Mouse (Mus musculus): ENCODE results near the gene Dnajb13. TPM values are rescaled to one million over a fixed set of nuclear protein-coding genes. Genes with fewer than 3 reads are reported as not detected.

The Dnajb13 gene
- total and polyA plus RNA-seq, 3 experiments: 2.0 to 3.6 TPM; not detected in 1

DNA sequence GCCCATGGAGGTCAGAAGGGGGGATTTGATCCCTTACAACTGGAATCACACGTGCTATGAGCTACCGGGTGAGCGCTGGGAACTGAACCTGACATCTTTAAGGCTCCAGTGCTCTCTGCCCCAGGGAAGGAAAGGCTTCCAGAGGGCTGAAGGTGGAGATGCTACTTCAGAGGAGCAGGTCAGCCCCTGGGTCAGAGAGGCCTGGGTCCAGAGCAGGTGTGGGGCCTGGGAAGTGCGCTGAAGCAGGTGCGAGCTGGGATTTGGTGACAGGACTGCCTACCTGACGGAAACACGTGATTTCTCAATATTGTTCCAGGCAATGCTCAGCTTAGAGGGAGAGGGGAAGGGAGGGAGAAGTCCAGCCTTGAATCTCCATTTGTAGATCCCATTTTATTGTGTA lies 50.5 kb downstream of the Dnajb13 start:
- no peak overlapping the region for H3K27ac ChIP-seq (ENCODE audit: control insufficient read depth, low read depth, low read length)

GRCm38 (mm10) chr7:100463757-100464156 lies 51.0 kb downstream of the Dnajb13 start:
- peaks cover 33 to 49% of the 10 kb centered on the region in 2 experiments for H3K4me1 ChIP-seq (ENCODE audit: control insufficient read depth in 1 of 2, insufficient read depth in 2 of 2, low read length in 2 of 2)
- no peak overlapping the region for H3K27ac ChIP-seq (ENCODE audit: control insufficient read depth, low read depth, low read length)
- H3K27me3 ChIP-seq (ENCODE audit: control insufficient read depth in 1 of 2, insufficient read depth in 2 of 2, low read length in 2 of 2): no peaks in the 10 kb centered on the region
- H3K9me3 ChIP-seq (replicated peaks; ENCODE audit: insufficient read depth, low read length): no peaks in the 10 kb centered on the region
- H3K79me2 ChIP-seq (ENCODE audit: control insufficient read depth, insufficient read depth, low read length, poor library complexity): no peaks in the 10 kb centered on the region
- DNase-seq (ENCODE audit: low read depth, low spot score): no peak
- H3K36me3 ChIP-seq (ENCODE audit: control insufficient read depth in 1 of 2, insufficient read depth in 2 of 2, low read length in 2 of 2): peaks cover 0 to 49% of the 10 kb centered on the region in 2 experiments; a peak in 3 of 4 replicates
- TF ChIP-seq GABPA (IDR thresholded peaks at IDR 0.05; ENCODE audit: low read depth, low read length): no peak
- no peak for TF ChIP-seq SMC3 (IDR thresholded peaks at IDR 0.05; ENCODE audit: low read depth, low read length)
- TF ChIP-seq ZNF384 (IDR thresholded peaks at IDR 0.05; ENCODE audit: low read depth, low read length): no peak
- no peak for TF ChIP-seq ZKSCAN1 (IDR thresholded peaks at IDR 0.05; ENCODE audit: low read depth, low read length)
- TF ChIP-seq MAZ (IDR thresholded peaks at IDR 0.05; ENCODE audit: low read depth, low read length): no peak
- no peak for TF ChIP-seq GATA1 (IDR thresholded peaks at IDR 0.05; ENCODE audit: low read depth, low read length)
- TF ChIP-seq ELF1 (IDR thresholded peaks at IDR 0.05; ENCODE audit: low read depth, low read length): no peak
- no peak for TF ChIP-seq MAFK (IDR thresholded peaks at IDR 0.05; ENCODE audit: borderline replicate concordance, low read depth, low read length)
- no peak for TF ChIP-seq E2F4 (IDR thresholded peaks at IDR 0.05; ENCODE audit: borderline replicate concordance, low read depth, low read length)
- no peak for TF ChIP-seq TCF12 (IDR thresholded peaks at IDR 0.05; ENCODE audit: low read depth, low read length)
- TF ChIP-seq KAT2A (conservative IDR thresholded peaks at IDR 0.05; ENCODE audit: low read depth, low read length): no peak
- TF ChIP-seq MYC (IDR thresholded peaks at IDR 0.05; ENCODE audit: low read depth, low read length): no peak
- no peak for TF ChIP-seq ETS1 (IDR thresholded peaks at IDR 0.05; ENCODE audit: low read depth, low read length)
- H3K9ac ChIP-seq (ENCODE audit: control insufficient read depth, low read depth, low read length, poor library complexity, severe bottlenecking): no peak overlapping the region
- H3K4me3 ChIP-seq (ENCODE audit: control insufficient read depth in 1 of 2, insufficient read depth in 1 of 2, low read depth in 2 of 2, low read length in 2 of 2): no peak overlapping the region

More for the DNA sequence above, 50.5 kb downstream of the Dnajb13 start:
- no peak for DNase-seq (ENCODE audit: low read depth, low spot score)
- H3K27me3 ChIP-seq (ENCODE audit: control insufficient read depth in 1 of 2, insufficient read depth in 2 of 2, low read length in 2 of 2): no peaks in the 10 kb centered on the region
- peaks cover 0 to 49% of the 10 kb centered on the region in 2 experiments; a peak in 3 of 4 replicates for H3K36me3 ChIP-seq (ENCODE audit: control insufficient read depth in 1 of 2, insufficient read depth in 2 of 2, low read length in 2 of 2)
- H3K9ac ChIP-seq (ENCODE audit: control insufficient read depth, low read depth, low read length, poor library complexity, severe bottlenecking): no peak overlapping the region
- no peaks in the 10 kb centered on the region for H3K9me3 ChIP-seq (replicated peaks; ENCODE audit: insufficient read depth, low read length)
- no peak overlapping the region for H3K4me3 ChIP-seq (ENCODE audit: control insufficient read depth in 1 of 2, insufficient read depth in 1 of 2, low read depth in 2 of 2, low read length in 2 of 2)
- H3K79me2 ChIP-seq (ENCODE audit: control insufficient read depth, insufficient read depth, low read length, poor library complexity): no peaks in the 10 kb centered on the region
- TF ChIP-seq BHLHE40 (IDR thresholded peaks at IDR 0.05; ENCODE audit: borderline replicate concordance, low read depth, low read length) (no peak), SMC3 (IDR thresholded peaks at IDR 0.05; ENCODE audit: low read depth, low read length) (no peak), NELFE (IDR thresholded peaks at IDR 0.05; ENCODE audit: low read depth, low read length) (no peak), CTCF (IDR thresholded peaks at IDR 0.05 in 2 of 3, conservative IDR thresholded peaks at IDR 0.05 in 1 of 3; ENCODE audit: control insufficient read depth in 1 of 3, insufficient read depth in 1 of 3, low read depth in 2 of 3, low read length in 3 of 3, poor library complexity in 1 of 3, severe bottlenecking in 1 of 3) (no peak), USF2 (IDR thresholded peaks at IDR 0.05; ENCODE audit: borderline replicate concordance in 1 of 2, insufficient read depth in 1 of 2, low read depth in 1 of 2, low read length in 2 of 2) (no peak), ZNF384 (IDR thresholded peaks at IDR 0.05; ENCODE audit: low read depth, low read length) (no peak), MYC (IDR thresholded peaks at IDR 0.05; ENCODE audit: low read depth, low read length) (no peak), MAZ (IDR thresholded peaks at IDR 0.05; ENCODE audit: low read depth, low read length) (no peak)
- peaks cover 33 to 49% of the 10 kb centered on the region in 2 experiments for H3K4me1 ChIP-seq (ENCODE audit: control insufficient read depth in 1 of 2, insufficient read depth in 2 of 2, low read length in 2 of 2)

All from MEL (cell line).